Mouse (Mus musculus) urinary bladder, adult 18-20 months (tissue): Measurements from ENCODE around the gene Bin2.

Experiments used
- DNase-seq, 2 experiments: peaks; one replicate each; pipeline ENCODE4 v3.0.0; 2022; ENCODE audit warnings: low spot score in 2 of 2, mixed read lengths in 2 of 2

Bin2 gene

DNA sequence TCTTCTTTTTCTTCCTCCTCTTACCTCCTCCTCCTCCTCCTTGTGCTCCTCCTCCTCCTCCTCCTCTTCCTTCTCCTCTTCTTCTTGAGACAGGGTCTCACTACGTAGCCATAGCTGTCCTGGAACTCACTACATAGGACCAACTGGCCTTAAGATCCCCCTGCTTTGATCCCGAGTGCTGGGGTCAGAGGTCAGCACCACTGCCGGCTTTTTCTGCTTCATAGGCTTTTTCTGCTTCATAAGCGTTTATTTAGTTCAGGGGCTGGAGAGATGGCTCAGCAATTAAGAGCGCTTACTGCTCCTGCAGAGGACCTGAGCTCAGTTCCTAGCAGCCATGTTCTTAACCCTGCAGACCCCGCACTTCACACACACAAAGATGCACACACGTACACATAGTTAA is 12.4 kb upstream of the Bin2 start:
- no peak for DNase-seq

DNA sequence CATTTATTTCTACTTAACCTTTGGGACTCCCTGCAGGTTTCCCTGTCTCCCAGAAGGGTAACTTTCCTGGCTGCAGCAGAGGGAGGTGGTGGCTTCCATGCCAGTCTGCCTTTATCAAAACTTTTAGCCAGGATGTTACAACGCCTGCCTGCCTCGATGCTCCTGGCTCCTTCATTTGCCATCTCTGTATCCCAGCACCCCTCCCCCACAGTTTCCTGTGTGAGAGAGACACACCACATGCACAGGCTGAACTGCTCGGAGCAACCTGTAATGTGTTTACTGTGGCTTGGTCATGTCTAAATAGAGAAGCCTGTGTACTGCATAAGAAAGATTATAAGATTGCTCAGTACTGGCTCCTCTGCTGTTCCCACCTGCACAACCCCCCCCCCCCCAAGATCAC is 11.0 kb upstream of the Bin2 start:
- DNase-seq, result no peak

GRCm38 (mm10) chr15:100679005-100679404 is 9.7 kb upstream of the Bin2 start:
- no peak for DNase-seq

GRCm38 (mm10) chr15:100678581-100678980 is 9.2 kb upstream of the Bin2 start:
- DNase-seq, result no peak

DNA sequence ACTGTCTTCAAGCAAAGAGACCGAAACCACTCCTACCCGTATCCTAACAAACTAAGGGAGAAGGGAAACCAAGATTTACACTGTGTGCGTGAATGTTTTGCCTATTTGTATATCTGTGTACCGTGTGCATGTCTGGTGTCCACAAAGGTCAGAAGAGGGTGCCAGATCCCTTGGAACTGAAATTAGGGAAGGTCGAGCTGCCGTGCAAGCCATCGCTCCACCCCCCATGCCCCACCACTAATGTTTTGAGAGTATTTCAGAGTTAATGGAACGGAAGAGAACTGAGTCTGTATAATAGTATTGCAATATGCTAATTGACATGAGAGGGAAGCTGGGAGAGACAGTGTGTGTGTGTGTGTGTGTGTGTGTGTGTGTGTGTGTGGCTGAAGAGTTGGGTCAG is 8.3 kb upstream of the Bin2 start:
- DNase-seq, result no peak

DNA sequence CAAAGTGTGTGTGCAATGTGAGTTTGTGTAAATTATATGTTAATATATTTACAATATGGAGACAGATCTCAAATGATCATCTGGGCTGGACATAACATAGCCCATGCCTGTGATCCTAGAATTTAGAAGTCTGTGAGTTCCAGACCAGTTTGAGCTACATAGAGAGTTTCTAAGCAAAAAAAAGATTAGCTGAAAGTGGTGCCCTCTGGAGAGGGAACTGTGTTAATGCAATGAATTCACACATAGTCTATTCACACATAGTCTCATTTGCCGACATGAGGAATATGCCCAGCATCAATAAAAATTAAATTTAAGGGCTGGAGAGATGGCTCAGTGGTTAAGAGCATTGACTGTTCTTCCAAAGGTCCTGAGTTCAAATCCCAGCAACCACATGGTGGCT is 7.2 kb upstream of the Bin2 start:
- no peak for DNase-seq

DNA sequence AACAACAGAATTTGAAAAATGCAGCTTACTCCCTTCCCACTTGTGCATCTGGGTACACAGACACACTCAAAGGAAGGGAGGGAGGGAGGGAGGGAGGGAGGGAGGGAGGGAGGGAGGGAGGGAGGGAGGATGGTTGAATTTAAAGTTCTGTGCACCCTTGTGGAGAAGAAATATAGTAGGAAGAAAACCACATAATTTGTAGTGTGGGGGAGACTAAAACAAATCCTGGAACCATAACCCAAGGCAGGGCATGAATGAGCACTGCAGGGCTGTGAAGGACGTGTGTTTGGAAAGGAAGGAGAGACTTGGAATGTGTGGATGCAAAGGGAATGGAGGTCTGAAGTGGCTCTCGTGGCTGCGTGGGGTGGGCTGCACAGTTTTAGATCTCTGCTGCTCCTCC is 6.1 kb upstream of the Bin2 start:
- DNase-seq, result no peak

GRCm38 (mm10) chr15:100674566-100674965 is 5.2 kb upstream of the Bin2 start:
- no peak for DNase-seq

DNA sequence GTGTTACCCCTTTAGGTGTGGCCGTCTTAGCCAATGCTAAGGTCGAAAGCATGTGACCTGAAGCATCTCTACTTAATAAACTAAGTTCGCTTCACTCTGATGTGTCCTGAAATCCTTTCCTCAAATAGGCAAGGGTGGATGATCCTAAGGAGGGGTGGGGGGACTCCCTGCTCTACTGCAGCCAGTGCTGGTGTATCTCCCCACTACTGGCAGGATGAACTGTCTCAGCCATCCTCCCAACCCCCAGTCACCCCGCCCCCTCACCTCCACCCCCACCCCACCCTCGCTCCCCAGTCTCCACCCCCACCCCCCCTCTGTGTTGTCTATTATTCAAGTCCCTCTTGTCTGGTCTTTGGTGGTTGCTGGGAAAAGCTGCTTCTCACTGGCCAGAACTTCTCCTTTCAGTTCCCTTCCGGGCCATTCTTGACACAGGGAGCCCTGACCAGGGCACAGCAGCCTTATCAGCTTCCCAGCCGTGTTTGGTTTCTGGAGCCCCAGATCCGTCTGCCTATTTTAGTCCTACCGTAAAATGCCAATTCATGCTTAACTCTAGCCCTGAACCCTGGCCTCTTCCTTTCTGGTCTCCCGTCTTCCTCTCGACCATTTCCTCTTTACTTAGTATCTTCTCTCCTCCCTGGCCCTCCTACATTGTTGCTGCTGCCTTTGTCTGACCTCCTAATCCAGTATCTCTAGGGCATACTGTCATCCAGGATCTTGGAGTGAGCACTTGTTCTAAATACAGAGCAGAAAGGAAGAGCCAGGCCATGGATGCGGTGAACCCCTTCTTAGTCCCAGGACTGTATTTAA is 4.4 kb upstream of the Bin2 start:
- DNase-seq, result no peak

DNA sequence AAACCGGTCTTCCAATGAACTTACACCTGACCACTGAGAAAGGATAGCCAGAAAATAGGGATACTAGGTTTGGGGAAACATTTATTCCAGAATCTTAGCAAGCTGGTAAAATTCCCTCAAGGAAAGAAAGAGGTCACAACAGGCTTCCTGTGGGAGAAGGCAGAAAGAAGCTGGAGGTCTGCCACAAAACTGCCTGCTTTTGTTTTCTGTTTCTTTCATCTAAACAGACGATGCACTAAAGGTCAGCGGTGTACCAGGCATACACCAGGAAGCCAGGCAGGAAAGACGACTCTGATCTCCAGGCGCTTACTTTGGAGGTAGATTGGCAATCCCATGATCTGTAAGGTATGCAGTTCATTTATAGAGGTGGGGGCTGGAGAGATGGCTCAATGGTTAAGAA is 1.5 kb upstream of the Bin2 start:
- no peak for DNase-seq

- DNase-seq, result no peak
Observed at GRCm38 (mm10) chr15:100670004-100670403, 651 bp upstream of the Bin2 start.

DNA sequence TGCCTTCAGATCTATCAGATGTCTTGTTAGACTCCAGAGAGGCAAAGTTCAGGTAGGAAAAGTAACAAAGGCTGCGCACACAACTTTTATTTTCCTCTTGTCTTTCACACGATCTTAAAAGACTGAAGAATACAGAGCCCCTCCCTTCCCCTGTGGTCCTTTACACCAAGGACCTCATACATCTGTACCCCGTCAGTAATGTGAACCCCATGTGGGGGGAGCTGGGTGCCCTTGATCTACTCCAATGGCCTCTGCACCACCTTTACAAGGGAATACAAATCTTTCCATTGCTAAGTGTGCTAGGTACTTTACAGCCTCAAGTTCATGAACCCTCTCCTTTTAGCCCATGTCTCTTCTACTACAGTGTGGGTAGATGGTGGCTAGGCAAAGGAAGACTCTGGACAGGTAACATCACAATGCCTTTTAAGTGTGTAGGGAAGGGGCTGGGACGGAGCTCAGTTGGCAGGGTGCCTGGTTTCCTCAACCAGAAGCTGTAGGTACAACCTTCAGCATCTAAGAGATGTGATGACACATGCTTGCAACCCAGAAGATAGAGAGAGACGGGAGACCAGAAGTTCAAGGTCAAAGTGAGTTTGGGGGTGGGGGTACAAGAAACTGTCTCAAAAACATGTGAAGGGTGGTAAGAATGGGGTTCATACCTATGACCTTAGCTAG is 1.3 kb downstream of the Bin2 start:
- DNase-seq, result no peak

GRCm38 (mm10) chr15:100667420-100667819 is 1.9 kb downstream of the Bin2 start:
- no peak for DNase-seq

DNA sequence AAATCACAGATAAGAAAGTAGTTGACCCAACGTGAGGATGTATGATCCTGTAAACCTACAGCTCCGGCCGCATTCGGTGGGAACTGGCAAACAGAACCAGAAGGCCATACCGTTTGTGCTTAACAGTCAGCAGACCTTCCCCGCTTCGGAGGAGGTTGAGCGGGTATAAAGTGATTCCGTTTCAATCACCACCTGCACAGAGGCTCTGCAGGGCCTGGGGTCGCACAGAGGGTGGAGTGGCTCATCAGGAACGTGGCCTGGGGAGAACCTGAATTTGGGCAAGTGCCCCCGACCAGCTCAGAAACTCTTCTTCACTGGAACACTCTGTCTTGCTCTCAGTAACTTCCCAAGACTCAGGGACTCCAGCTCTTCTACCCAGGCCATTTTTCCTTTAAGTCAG is 2.5 kb downstream of the Bin2 start:
- no peak for DNase-seq

- no peak for DNase-seq
Observed at GRCm38 (mm10) chr15:100666219-100666696, 3.1 kb downstream of the Bin2 start.

DNA sequence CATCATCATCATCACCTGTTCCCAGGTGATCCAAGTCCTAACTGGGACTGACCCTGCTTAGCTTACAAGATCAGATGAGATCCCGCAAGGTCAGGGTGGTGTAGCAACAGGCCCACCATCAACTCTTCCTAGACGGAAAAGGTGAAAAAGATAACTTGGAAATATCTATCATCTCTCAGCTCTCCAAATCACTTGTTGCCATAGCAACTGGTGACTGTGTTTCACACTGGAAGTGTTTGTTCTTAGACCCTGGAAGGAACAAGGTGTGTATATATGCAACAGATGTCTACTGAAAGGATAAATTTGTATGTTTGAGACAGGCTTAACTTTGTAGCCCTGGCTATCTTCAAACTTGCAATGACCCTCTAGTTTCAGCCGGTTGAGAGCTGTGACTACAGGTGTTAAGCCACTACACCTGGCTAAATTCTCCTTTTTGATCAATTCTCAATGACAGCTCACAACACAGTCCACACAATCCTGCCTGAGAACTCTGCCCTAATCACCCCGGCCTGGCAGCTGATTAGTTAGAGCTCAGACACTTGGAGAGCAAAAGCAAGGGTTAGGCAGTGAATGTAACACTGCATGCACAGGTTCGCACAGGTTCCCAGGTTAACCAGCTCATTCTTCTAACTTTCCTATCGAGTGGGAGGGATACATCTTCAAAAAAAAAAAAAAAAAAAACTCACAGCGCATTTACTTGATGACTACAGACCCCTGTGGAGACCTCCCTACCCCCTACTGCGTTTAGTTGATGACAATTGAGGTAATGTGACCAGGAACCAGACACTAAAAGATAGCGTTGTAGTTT is 3.7 kb downstream of the Bin2 start:
- no peak for DNase-seq

GRCm38 (mm10) chr15:100664813-100665274 is 4.5 kb downstream of the Bin2 start:
- DNase-seq, result no peak

GRCm38 (mm10) chr15:100660805-100661204 is 8.5 kb downstream of the Bin2 start:
- DNase-seq, result no peak

GRCm38 (mm10) chr15:100660306-100660705 is 9.0 kb downstream of the Bin2 start:
- no peak for DNase-seq

GRCm38 (mm10) chr15:100655201-100655600 is 14.2 kb downstream of the Bin2 start:
- DNase-seq, result no peak

DNA sequence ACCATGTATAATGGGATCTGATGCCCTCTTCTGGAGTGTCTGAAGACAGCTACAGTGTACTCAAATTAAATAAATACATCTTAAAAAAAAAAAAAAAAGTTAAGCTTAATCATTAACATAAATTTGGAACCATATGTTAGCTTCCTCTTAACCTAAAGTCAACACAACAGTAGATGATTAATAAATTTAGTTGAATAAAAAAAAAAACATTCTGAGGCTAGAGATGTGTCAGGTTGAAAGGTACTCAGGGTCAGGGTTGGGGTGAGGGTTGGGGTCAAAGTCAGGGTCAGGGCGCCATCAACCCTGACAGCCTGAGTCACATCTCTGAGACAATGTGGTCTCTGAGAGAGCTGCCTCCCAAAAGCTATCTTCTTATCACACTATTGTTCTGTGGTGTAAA is 15.1 kb downstream of the Bin2 start:
- DNase-seq, result no peak

GRCm38 (mm10) chr15:100651610-100652009 is 17.7 kb downstream of the Bin2 start:
- DNase-seq, result peak; percentile 61 to 85
